Mouse (Mus musculus) forebrain, postnatal 0 days (tissue): ENCODE measurements at regions not wholly inside any gene's neighbourhood (a gene's known extent, or its start where the extent isn't known, plus 50 kb on each side); places are given as distances from the start of the nearest gene placed in this dataset.
A peak's percentile ranks its signal among the peaks of the same experiment; 100 is the strongest.

Experiments
- ATAC-seq: fragments of 200-750 bp; cut with Nextera tagmentation; 2 replicates; pipeline ENCODE4 v1.8.0; 2017; ENCODE audit warnings: mild to moderate bottlenecking, moderate library complexity
- DNase-seq: peaks from one replicate; pipeline ENCODE4 v3.0.0-alpha.2; 2015
- H3K27ac ChIP-seq: fragments of 300-500 bp; sonication (generic); 2 replicates; pipeline ENCODE4 v1.5.1; 2014; ENCODE audit warnings: low read depth, mild to moderate bottlenecking, antibody characterized with exemption, low read length, moderate library complexity, mixed read lengths
- H3K27me3 ChIP-seq: fragments of 300-500 bp; sonication (generic); 2 replicates; pipeline ENCODE4 v1.6.1; 2014; ENCODE audit warnings: mild to moderate bottlenecking, low read length, mixed read lengths; ENCODE audit not compliant: insufficient read depth
- H3K36me3 ChIP-seq: fragments of 300-500 bp; sonication (generic); 2 replicates; pipeline ENCODE4 v1.6.1; 2014; ENCODE audit warnings: mild to moderate bottlenecking, moderate library complexity; ENCODE audit not compliant: insufficient read depth
- H3K4me1 ChIP-seq: fragments of 300-500 bp; sonication (generic); 2 replicates; pipeline ENCODE4 v1.6.1; 2014; ENCODE audit warnings: antibody characterized with exemption; ENCODE audit not compliant: insufficient read depth
- H3K4me2 ChIP-seq: fragments of 300-500 bp; sonication (generic); 2 replicates; pipeline ENCODE4 v1.6.1; 2014; ENCODE audit warnings: low read depth, mild to moderate bottlenecking, moderate library complexity
- H3K4me3 ChIP-seq: fragments of 300-500 bp; sonication (generic); 2 replicates; pipeline ENCODE4 v1.5.1; 2014; ENCODE audit warnings: low read depth, low read length, mixed read lengths
- H3K9ac ChIP-seq: fragments of 300-500 bp; sonication (generic); 2 replicates; pipeline ENCODE4 v1.6.1; 2014; ENCODE audit warnings: mild to moderate bottlenecking
- H3K9me3 ChIP-seq: fragments of 300-500 bp; sonication (generic); 2 replicates; pipeline ENCODE4 v1.6.1; 2016; ENCODE audit warnings: low read length
- CTCF ChIP-seq: sonication (generic); IDR thresholded peaks from 2 replicates; pipeline ENCODE4 v1.5.1; 2016; ENCODE audit warnings: antibody characterized with exemption, control low read depth, low read depth
- WGBS: fragments of 180-500 bp; shearing (Covaris S2); extraction: QIAGEN DNeasy Blood & Tissue Kit; methylation state at CpG from one replicate; pipeline ENCODE4 v1.1.7; 2014; 5-methylcytosine and 5-hydroxymethylcytosine counted together

DNA sequence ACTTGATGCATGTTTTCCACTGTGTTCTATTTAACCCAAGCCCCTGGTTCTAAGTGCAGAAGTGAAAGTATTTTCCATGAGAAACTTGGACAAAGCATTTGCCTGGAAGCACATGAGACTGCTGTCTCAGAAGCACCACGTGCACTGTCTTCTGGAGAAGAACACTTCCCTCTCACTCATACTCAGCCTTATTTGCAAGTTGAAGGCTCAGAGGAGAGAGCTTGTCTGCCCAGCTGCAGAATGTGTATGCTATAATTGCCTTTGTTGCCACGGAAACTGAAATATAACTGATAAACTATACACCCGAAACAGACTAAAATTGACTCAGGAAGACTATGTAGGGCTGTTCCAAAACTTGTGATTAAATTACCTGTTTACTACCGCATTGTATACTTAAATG, 3230.3 kb downstream of the 9330182O14Rik start:
- Histone ChIP-seq H3K4me1 (no peaks in the 10 kb centered on the region), H3K4me2 (no peak overlapping the region), H3K36me3 (no peaks in the 10 kb centered on the region), H3K4me3 (no peak overlapping the region), H3K27ac (no peak overlapping the region), H3K9me3 (no peaks in the 10 kb centered on the region), H3K9ac (no peak overlapping the region), H3K27me3 (no peaks in the 10 kb centered on the region)
- peak; percentile 32 for DNase-seq
- WGBS, result 67% methylated on average over 4 of the region's 4 CpGs
- TF ChIP-seq CTCF, result no peak
- ATAC-seq, result peak; percentile 92

DNA sequence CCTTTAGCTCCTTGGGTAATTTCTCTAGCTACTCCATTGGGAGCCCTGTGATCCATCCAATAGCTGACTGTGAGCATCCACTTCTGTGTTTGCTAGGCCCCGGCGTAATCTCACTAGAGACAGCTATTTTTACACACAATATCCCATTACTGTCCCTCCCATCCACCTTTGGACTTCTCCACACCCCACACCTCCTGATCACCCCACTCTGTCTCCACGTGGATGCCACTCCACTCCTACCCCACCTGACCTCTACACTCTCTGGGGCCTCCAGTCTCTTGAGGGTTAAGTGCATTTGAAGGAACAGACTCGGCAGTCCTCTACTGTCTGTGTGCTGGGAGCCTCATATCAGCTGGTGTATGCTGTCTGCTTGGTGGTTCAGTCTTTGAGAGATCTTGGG, 3238.9 kb downstream of the 9330182O14Rik start:
- Histone ChIP-seq H3K9ac (no peak overlapping the region), H3K4me3 (no peak overlapping the region)
- no peak for TF ChIP-seq CTCF

DNA sequence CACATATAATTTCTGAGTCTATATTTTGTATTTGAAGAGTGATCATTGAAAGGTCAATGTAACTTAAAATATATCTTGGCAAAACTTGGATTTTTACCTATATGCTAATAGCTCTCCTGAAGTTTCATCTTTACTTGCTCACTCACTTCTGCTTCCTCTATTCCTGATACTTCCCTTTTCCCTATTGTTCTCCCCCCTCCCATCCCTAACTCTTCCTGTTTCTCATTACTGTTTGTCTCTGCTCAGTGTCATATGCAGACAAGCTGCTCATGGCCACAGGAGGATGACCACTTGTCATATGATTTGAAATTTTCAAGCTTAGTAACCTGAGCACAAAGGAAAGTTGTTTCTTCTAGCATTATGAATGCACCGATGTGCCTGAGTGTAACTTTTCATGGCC, 3248.2 kb downstream of the 9330182O14Rik start:
- Histone ChIP-seq H3K36me3 (no peaks in the 10 kb centered on the region), H3K4me2 (no peak overlapping the region), H3K9me3 (no peaks in the 10 kb centered on the region), H3K4me3 (no peak overlapping the region), H3K9ac (no peak overlapping the region), H3K27ac (no peak overlapping the region), H3K27me3 (no peaks in the 10 kb centered on the region), H3K4me1 (no peaks in the 10 kb centered on the region)
- DNase-seq (no peak), ATAC-seq (no peak)
- no peak for TF ChIP-seq CTCF
- WGBS, result 96% methylated on average over 1 of the region's 1 CpGs

More for the DNA sequence above, 3238.9 kb downstream of the 9330182O14Rik start:
- DNase-seq (no peak), ATAC-seq (no peak)
- no peaks in the 10 kb centered on the region for H3K36me3 ChIP-seq
- H3K4me2 ChIP-seq, result no peak overlapping the region
- no peaks in the 10 kb centered on the region for H3K27me3 ChIP-seq
- no peaks in the 10 kb centered on the region for H3K9me3 ChIP-seq
- 74% methylated on average over 4 of the region's 4 CpGs for WGBS
- H3K27ac ChIP-seq, result no peak overlapping the region
- H3K4me1 ChIP-seq, result no peaks in the 10 kb centered on the region

DNA sequence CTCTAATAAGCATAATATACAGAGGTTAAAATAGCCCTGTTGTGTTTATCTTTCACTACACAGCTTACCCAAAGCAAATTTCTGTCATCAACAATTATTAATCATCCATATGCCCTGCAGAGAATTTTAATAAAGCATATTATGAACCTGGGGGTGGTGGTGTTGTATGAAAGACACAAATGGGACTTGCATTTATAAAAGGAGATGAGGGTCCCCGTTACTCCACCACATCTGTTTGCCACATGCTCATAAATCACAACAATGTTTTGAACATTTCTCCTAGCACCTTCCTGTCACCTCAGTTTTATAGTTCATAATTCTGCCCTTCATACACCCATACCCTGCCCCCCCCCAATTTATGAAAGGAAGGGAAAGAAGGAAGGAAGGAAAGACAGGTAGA, 3265.7 kb downstream of the 9330182O14Rik start:
- no peak for TF ChIP-seq CTCF
- WGBS, result 78% methylated on average over 1 of the region's 1 CpGs
- no peak for ATAC-seq
- no peaks in the 10 kb centered on the region for H3K4me1 ChIP-seq
- no peaks in the 10 kb centered on the region for H3K9me3 ChIP-seq
- DNase-seq, result no peak
- H3K36me3 ChIP-seq, result no peaks in the 10 kb centered on the region
- H3K4me3 ChIP-seq, result no peak overlapping the region
- no peak overlapping the region for H3K27ac ChIP-seq
- H3K9ac ChIP-seq, result no peak overlapping the region
- no peak overlapping the region for H3K4me2 ChIP-seq
- no peaks in the 10 kb centered on the region for H3K27me3 ChIP-seq

DNA sequence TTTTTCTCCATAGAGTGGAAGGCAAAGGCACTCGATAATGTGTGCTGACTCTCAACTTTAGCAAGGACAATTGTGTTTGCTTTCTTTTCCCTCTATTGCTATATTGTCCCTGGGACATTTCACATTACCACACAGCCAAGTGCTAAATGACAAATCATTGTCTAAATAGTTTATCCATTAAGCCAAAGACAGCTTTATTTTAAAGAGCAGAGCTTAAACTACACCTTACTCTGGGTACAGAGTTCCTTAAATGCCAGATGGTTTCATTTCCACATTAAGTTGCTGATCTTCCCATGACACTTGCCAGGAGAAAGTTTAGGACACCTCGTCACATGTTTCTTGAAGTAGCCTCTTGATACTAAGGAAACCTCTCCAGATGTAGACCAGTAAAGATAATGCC, 3269.4 kb downstream of the 9330182O14Rik start:
- no peak for ATAC-seq
- TF ChIP-seq CTCF, result no peak
- Histone ChIP-seq H3K9me3 (no peaks in the 10 kb centered on the region), H3K27me3 (no peaks in the 10 kb centered on the region), H3K4me1 (no peaks in the 10 kb centered on the region), H3K36me3 (no peaks in the 10 kb centered on the region), H3K4me2 (no peak overlapping the region), H3K27ac (no peak overlapping the region), H3K9ac (no peak overlapping the region), H3K4me3 (no peak overlapping the region)
- WGBS, result 78% methylated on average over 2 of the region's 2 CpGs
- no peak for DNase-seq
